Mouse (Mus musculus) gastrocnemius, postnatal 10 days (tissue): Measurements from ENCODE around the gene Arid4a. TPM values are rescaled to one million over a fixed set of nuclear protein-coding genes. Genes with fewer than 3 reads are reported as not detected.

ENCODE experiments used
- DNase-seq: peaks from one replicate; pipeline ENCODE4 v3.0.0; 2021; ENCODE audit warnings: mixed read lengths
- long read RNA-seq, 2 experiments: library from polyadenylated mRNA; stranded (forward); transcript quantifications; one replicate each; pipeline ENCODE4 v2.0.0; 2021
- total RNA-seq, 2 experiments: library from RNA; stranded (reverse); gene quantifications; 2 replicates each; pipeline ENCODE4 v1.2.3; 2021

Gene Arid4a
- 10 to 100 TPM; 11.0 to 12.3 TPM for total RNA-seq
- long read RNA-seq, experiment 1, full-length matches to known transcripts = 6 of 8 reads
- long read RNA-seq, experiment 1, partial matches to known transcripts = 2 of 8 reads
- long read RNA-seq, experiment 1, other reads (novel, unspliced or antisense) = 0 of 8 reads
- long read RNA-seq, experiment 2, full-length matches to known transcripts = 2 of 3 reads
- long read RNA-seq, experiment 2, partial matches to known transcripts = 1 of 3 reads
- long read RNA-seq, experiment 2, other reads (novel, unspliced or antisense) = 0 of 3 reads

GRCm38 (mm10) chr12:71015363-71016210 is at the start of gene Arid4a:
Gene Arid4a, plus strand, starts transcription at chr12:71015990.
- peak; percentile 91 for DNase-seq

GRCm38 (mm10) chr12:70967581-70967980 is 48.2 kb upstream of the Arid4a start:
- no peak for DNase-seq

- peak; percentile 76 for DNase-seq
Measured at GRCm38 (mm10) chr12:70968141-70968790, 47.5 kb upstream of the Arid4a start.

GRCm38 (mm10) chr12:70968791-70969307 is 46.9 kb upstream of the Arid4a start:
- peak; percentile 76 for DNase-seq

GRCm38 (mm10) chr12:70969485-70970184 is 46.2 kb upstream of the Arid4a start:
- DNase-seq = peak; percentile 36

- no peak for DNase-seq
Measured at GRCm38 (mm10) chr12:70973831-70974230, 42.0 kb upstream of the Arid4a start.

GRCm38 (mm10) chr12:70974441-70975266 is 41.1 kb upstream of the Arid4a start, which contains the start of gene Psma3:
Gene Psma3, plus strand, starts transcription at chr12:70974621.
- peak; percentile 85 for DNase-seq

- no peak for DNase-seq
Measured at GRCm38 (mm10) chr12:70975406-70975805, 40.4 kb upstream of the Arid4a start.

GRCm38 (mm10) chr12:70975891-70976290 is 39.9 kb upstream of the Arid4a start:
- no peak for DNase-seq

- no peak for DNase-seq
Measured at GRCm38 (mm10) chr12:70978345-70978744, 37.4 kb upstream of the Arid4a start.

- DNase-seq = no peak
Measured at GRCm38 (mm10) chr12:70984855-70985550, 30.8 kb upstream of the Arid4a start.

- DNase-seq = no peak
Measured at GRCm38 (mm10) chr12:70997225-70997624, 18.6 kb upstream of the Arid4a start.

- DNase-seq = peak; percentile 26
Measured at GRCm38 (mm10) chr12:70999423-70999903, 16.3 kb upstream of the Arid4a start.

GRCm38 (mm10) chr12:71000344-71000743 is 15.4 kb upstream of the Arid4a start:
- no peak for DNase-seq

- DNase-seq = no peak
Measured at GRCm38 (mm10) chr12:71001456-71001855, 14.3 kb upstream of the Arid4a start.

GRCm38 (mm10) chr12:71003760-71004426 is 11.9 kb upstream of the Arid4a start:
- no peak for DNase-seq

- DNase-seq = no peak
Measured at GRCm38 (mm10) chr12:71006141-71006540, 9.6 kb upstream of the Arid4a start.

GRCm38 (mm10) chr12:71006901-71007300 is 8.9 kb upstream of the Arid4a start:
- DNase-seq = no peak

GRCm38 (mm10) chr12:71009769-71010168 is 6.0 kb upstream of the Arid4a start:
- peak; percentile 27 for DNase-seq
